Mouse (Mus musculus) bone marrow, adult 2 months (tissue): ENCODE data around the gene Slc39a2.

Experiments
- CTCF ChIP-seq: fragments of 200-500 bp; IDR thresholded peaks from 2 replicates; pipeline ENCODE4 v1.5.1; 2011; ENCODE audit warnings: low read length, control low read depth; ENCODE audit not compliant: control insufficient read depth, insufficient read depth
- POLR2A ChIP-seq: fragments of 200-500 bp; IDR thresholded peaks from 2 replicates; pipeline ENCODE4 v1.6.1; 2011; ENCODE audit warnings: low read depth, mild to moderate bottlenecking, control low read depth, low read length, borderline replicate concordance; ENCODE audit not compliant: control insufficient read depth

GRCm38 (mm10) chr14:51913960-51914762 is 21.5 kb downstream of the Slc39a2 start, which contains the start of gene Ndrg2:
- no peak for TF ChIP-seq CTCF
- no peak for TF ChIP-seq POLR2A
